Mouse (Mus musculus) MEL (cell line): ENCODE measurements around the gene Mthfd2. TPM values are rescaled to one million over a fixed set of nuclear protein-coding genes. Genes with fewer than 3 reads are reported as not detected.
A peak's percentile ranks its signal among the peaks of the same experiment; 100 is the strongest.
"Not testable (repeated sequence)": the region's sequence is repeated elsewhere in the genome, so short reads cannot be mapped to it uniquely, and the experiment has no call there.

Experiments used
- DNase-seq: peaks from one replicate; pipeline ENCODE4 v3.0.0; 2011; ENCODE audit warnings: low read depth, low spot score
- H3K27ac ChIP-seq: 2 replicates; pipeline ENCODE4 v1.5.1; 2012; ENCODE audit warnings: low read depth, mild to moderate bottlenecking, control low read depth, low read length, moderate library complexity; ENCODE audit not compliant: control insufficient read depth
- H3K27me3 ChIP-seq, 2 experiments: fragments of 150-350 bp in 1 of 2; sonication (generic) in 1 of 2; 2 replicates each; pipeline ENCODE4 v1.6.1; 2012; ENCODE audit warnings: low read length in 2 of 2, mild to moderate bottlenecking in 2 of 2, improper control_type of control experiment in 1 of 2, moderate library complexity in 1 of 2; ENCODE audit not compliant: insufficient read depth in 2 of 2, control insufficient read depth in 1 of 2
- H3K36me3 ChIP-seq, 2 experiments: 2 replicates each; pipeline ENCODE4 v1.6.1; 2012 to 2014; ENCODE audit warnings: low read length in 2 of 2, improper control_type of control experiment in 1 of 2, inconsistent platforms in 1 of 2, mild to moderate bottlenecking in 1 of 2; ENCODE audit not compliant: insufficient read depth in 2 of 2, control insufficient read depth in 1 of 2
- H3K4me1 ChIP-seq, 2 experiments: fragments of 150-350 bp in 1 of 2; sonication (generic) in 1 of 2; 2 replicates each; pipeline ENCODE4 v1.6.1; 2012; ENCODE audit warnings: low read length in 2 of 2, improper control_type of control experiment in 1 of 2, mild to moderate bottlenecking in 1 of 2; ENCODE audit not compliant: insufficient read depth in 2 of 2, control insufficient read depth in 1 of 2
- H3K4me3 ChIP-seq, 2 experiments: fragments of 150-350 bp in 1 of 2; sonication (generic) in 1 of 2; 2 replicates each; pipeline ENCODE4 v1.5.1; 2012; ENCODE audit warnings: low read depth in 2 of 2, low read length in 2 of 2, mild to moderate bottlenecking in 2 of 2, moderate library complexity in 2 of 2, control low read depth in 1 of 2, improper control_type of control experiment in 1 of 2; ENCODE audit not compliant: control insufficient read depth in 1 of 2, insufficient read depth in 1 of 2
- H3K79me2 ChIP-seq: 2 replicates; pipeline ENCODE4 v1.6.1; 2012; ENCODE audit warnings: mild to moderate bottlenecking, low read length, moderate library complexity; ENCODE audit not compliant: control insufficient read depth, poor library complexity, insufficient read depth
- H3K9ac ChIP-seq: 2 replicates; pipeline ENCODE4 v1.6.1; 2012; ENCODE audit warnings: low read depth, mild to moderate bottlenecking, control low read depth, low read length, moderate library complexity; ENCODE audit not compliant: control insufficient read depth, poor library complexity, severe bottlenecking
- H3K9me3 ChIP-seq: fragments of 150-350 bp; sonication (generic); replicated peaks from 2 replicates; pipeline ENCODE4 v1.6.1; 2012; ENCODE audit warnings: mild to moderate bottlenecking, low read length, improper control_type of control experiment, moderate library complexity; ENCODE audit not compliant: insufficient read depth
- ELF1 ChIP-seq: IDR thresholded peaks from 2 replicates; pipeline ENCODE4 v1.6.1; 2014; ENCODE audit warnings: low read depth, mild to moderate bottlenecking, inconsistent platforms, low read length, improper control_type of control experiment, moderate library complexity
- KAT2A ChIP-seq: conservative IDR thresholded peaks from 2 replicates; pipeline ENCODE4 v1.6.1; 2012; ENCODE audit warnings: low read depth, low read length, improper control_type of control experiment, inconsistent platforms
- MAFK ChIP-seq: IDR thresholded peaks from 2 replicates; pipeline ENCODE4 v1.6.1; 2011; ENCODE audit warnings: low read depth, mild to moderate bottlenecking, low read length, improper control_type of control experiment, borderline replicate concordance
- MAX ChIP-seq: IDR thresholded peaks from 2 replicates; pipeline ENCODE4 v1.6.1; 2011; ENCODE audit warnings: low read length, improper control_type of control experiment
- POLR2A ChIP-seq, 2 experiments: IDR thresholded peaks; 2 replicates each; pipeline ENCODE4 v1.6.1; 2011 to 2012; ENCODE audit warnings: low read length in 2 of 2, mild to moderate bottlenecking in 2 of 2, control low read depth in 1 of 2, improper control_type of control experiment in 1 of 2, low read depth in 1 of 2, moderate library complexity in 1 of 2; ENCODE audit not compliant: control insufficient read depth in 1 of 2, insufficient read depth in 1 of 2, poor library complexity in 1 of 2
- POLR2AphosphoS2 ChIP-seq: IDR thresholded peaks from 2 replicates; pipeline ENCODE4 v1.6.1; 2011; ENCODE audit warnings: low read length, improper control_type of control experiment
- POLR2AphosphoS5 ChIP-seq: IDR thresholded peaks from 2 replicates; pipeline ENCODE4 v1.6.1; 2012; ENCODE audit warnings: low read depth, borderline replicate concordance, mild to moderate bottlenecking, inconsistent platforms, low read length, moderate library complexity, mixed read lengths
- SIN3A ChIP-seq: IDR thresholded peaks from 2 replicates; pipeline ENCODE4 v1.6.1; 2012; ENCODE audit warnings: low read length, improper control_type of control experiment, inconsistent platforms
- TBP ChIP-seq: IDR thresholded peaks from 2 replicates; pipeline ENCODE4 v1.8.0; 2011; ENCODE audit warnings: low read depth, low read length, improper control_type of control experiment
- USF1 ChIP-seq: IDR thresholded peaks from 2 replicates; pipeline ENCODE4 v1.6.1; 2014; ENCODE audit warnings: low read depth, mild to moderate bottlenecking, inconsistent platforms, low read length, improper control_type of control experiment, moderate library complexity
- ZC3H11A ChIP-seq: IDR thresholded peaks from 2 replicates; pipeline ENCODE4 v1.6.1; 2012; ENCODE audit warnings: low read depth, mild to moderate bottlenecking, inconsistent platforms, low read length, improper control_type of control experiment
- ZMIZ1 ChIP-seq: IDR thresholded peaks from 2 replicates; pipeline ENCODE4 v1.6.1; 2012; ENCODE audit warnings: low read depth, mild to moderate bottlenecking, inconsistent platforms, low read length, improper control_type of control experiment, moderate library complexity
- polyA plus RNA-seq, 2 experiments: library from polyadenylated mRNA; stranded (reverse) in 1 of 2; unstranded in 1 of 2; fragments of >175 nt in 1 of 2; fragments of >200 nt in 1 of 2; gene quantifications; 2 replicates each; pipeline versions ENCODE4 v1.2.1 to v1.2.4; 2012; ENCODE audit warnings: low replicate concordance in 2 of 2, low read depth in 1 of 2; ENCODE audit not compliant: insufficient read length in 2 of 2, insufficient read depth in 1 of 2, missing spikeins in 1 of 2
- total RNA-seq: library from RNA; depleted of rRNA; stranded (reverse); fragments of 300-350 nt; gene quantifications from 2 replicates; pipeline ENCODE4 v1.2.3, GENCODE M21; 2012

The Mthfd2 gene
- total and polyA plus RNA-seq, 3 experiments, result 80.5 to 558 (median 219) TPM

GRCm38 (mm10) chr6:83347916-83348315, 22.2 kb upstream of the Mthfd2 start:
- Histone ChIP-seq H3K9ac (no peak overlapping the region), H3K4me3 (no peak overlapping the region), H3K36me3 (peaks cover 5 to 32% of the 10 kb centered on the region in 2 experiments), H3K27me3 (no peaks in the 10 kb centered on the region), H3K9me3 (no peaks in the 10 kb centered on the region), H3K4me1 (peaks cover 17 to 33% of the 10 kb centered on the region in 2 experiments), H3K27ac (no peak overlapping the region), H3K79me2 (peaks cover 16% of the 10 kb centered on the region)
- no peak for TF ChIP-seq ELF1
- no peak for TF ChIP-seq ZMIZ1
- TF ChIP-seq USF1, result peak; percentile 78
- TF ChIP-seq POLR2AphosphoS5, result no peak
- DNase-seq, result peak; percentile 60

GRCm38 (mm10) chr6:83345285-83345684, 19.6 kb upstream of the Mthfd2 start:
- H3K27ac ChIP-seq, H3K27me3 ChIP-seq: not testable (repeated sequence)

GRCm38 (mm10) chr6:83342957-83343356, 17.2 kb upstream of the Mthfd2 start:
- H3K9ac ChIP-seq, result no peak overlapping the region
- H3K4me3 ChIP-seq, result no peak overlapping the region
- H3K9me3 ChIP-seq, result no peaks in the 10 kb centered on the region
- no peak for DNase-seq
- no peak overlapping the region for H3K27ac ChIP-seq
- H3K79me2 ChIP-seq, result no peaks in the 10 kb centered on the region
- H3K4me1 ChIP-seq, result peaks cover 4% of the 10 kb centered on the region in 2 experiments; a peak in 3 of 4 replicates
- TF ChIP-seq KAT2A (no peak), POLR2A (IDR thresholded peaks at IDR 0.05; ENCODE audit: control insufficient read depth in 1 of 2, insufficient read depth in 1 of 2, low read depth in 1 of 2, low read length in 2 of 2, poor library complexity in 1 of 2) (no peak), MAFK (no peak), ZC3H11A (no peak), TBP (no peak), SIN3A (no peak), MAX (no peak), POLR2AphosphoS2 (no peak)
- no peaks in the 10 kb centered on the region for H3K27me3 ChIP-seq
- peaks cover 5 to 30% of the 10 kb centered on the region in 2 experiments for H3K36me3 ChIP-seq

More at GRCm38 (mm10) chr6:83345285-83345684, 19.6 kb upstream of the Mthfd2 start:
- Histone ChIP-seq H3K79me2 (peaks cover 10% of the 10 kb centered on the region), H3K36me3 (peaks cover 10 to 18% of the 10 kb centered on the region in 2 experiments), H3K4me1 (peaks cover 6 to 10% of the 10 kb centered on the region in 2 experiments)
- H3K9ac ChIP-seq, H3K4me3 ChIP-seq, DNase-seq, H3K9me3 ChIP-seq: not testable (repeated sequence)
